Mouse (Mus musculus) liver, embryonic 14.5 days (tissue): ENCODE results near the gene Cmah.

Experiments used
- CTCF ChIP-seq: IDR thresholded peaks from 2 replicates; pipeline ENCODE4 v1.5.1; 2016; ENCODE audit warnings: antibody characterized with exemption, low read depth, control low read depth
- EP300 ChIP-seq: IDR thresholded peaks from 2 replicates; pipeline ENCODE4 v1.6.1; 2016; ENCODE audit warnings: antibody characterized with exemption, low read depth

DNA sequence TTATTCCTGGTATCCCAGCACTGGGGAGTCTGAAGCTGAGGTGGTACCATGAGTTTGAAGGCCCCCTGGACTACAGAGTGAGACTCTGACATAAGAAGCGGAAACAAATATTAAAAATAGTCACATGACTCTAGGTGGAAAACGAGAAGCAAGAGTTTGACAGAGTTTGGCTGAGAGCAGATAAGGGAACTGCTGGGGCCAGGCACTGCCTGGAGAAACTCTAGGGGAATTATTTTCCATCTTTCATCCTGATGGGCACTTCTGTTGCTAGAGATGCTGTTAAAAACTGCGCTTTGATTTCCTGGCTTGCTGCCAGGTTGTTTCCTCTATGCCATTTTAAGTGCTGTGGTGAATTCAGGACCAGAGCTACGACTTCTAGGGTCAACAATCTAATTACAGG, 65.9 kb downstream of the Cmah start:
- TF ChIP-seq CTCF (no peak), EP300 (no peak)
